Mouse (Mus musculus) liver, embryonic 16.5 days (tissue): Measurements from ENCODE around the gene Car6. TPM values are rescaled to one million over a fixed set of nuclear protein-coding genes. Genes with fewer than 3 reads are reported as not detected.
A peak's percentile ranks its signal among the peaks of the same experiment; 100 is the strongest.

ENCODE experiments used
- ATAC-seq: fragments of 200-750 bp; cut with Nextera tagmentation; 2 replicates; pipeline ENCODE4 v1.8.0; 2017; ENCODE audit warnings: low read depth, mild to moderate bottlenecking, moderate number of reproducible peaks, moderate library complexity
- H3K27ac ChIP-seq: fragments of 300-500 bp; sonication (generic); 2 replicates; pipeline ENCODE4 v1.5.1; 2014; ENCODE audit warnings: mild to moderate bottlenecking, low read length
- H3K27me3 ChIP-seq: fragments of 300-500 bp; sonication (generic); 2 replicates; pipeline ENCODE4 v1.6.1; 2014; ENCODE audit warnings: low read depth, low read length, mixed read lengths; ENCODE audit not compliant: control insufficient read depth, insufficient read depth
- H3K36me3 ChIP-seq: fragments of 300-500 bp; sonication (generic); 2 replicates; pipeline ENCODE4 v1.6.1; 2014; ENCODE audit warnings: mild to moderate bottlenecking; ENCODE audit not compliant: control insufficient read depth, insufficient read depth
- H3K4me1 ChIP-seq: fragments of 300-500 bp; sonication (generic); 2 replicates; pipeline ENCODE4 v1.6.1; 2014; ENCODE audit warnings: low read depth, low read length, mixed read lengths; ENCODE audit not compliant: control insufficient read depth
- H3K4me2 ChIP-seq: fragments of 300-500 bp; sonication (generic); 2 replicates; pipeline ENCODE4 v1.6.1; 2014; ENCODE audit warnings: low read depth, low read length, mixed read lengths
- H3K4me3 ChIP-seq: fragments of 300-500 bp; sonication (generic); 2 replicates; pipeline ENCODE4 v1.5.1; 2014; ENCODE audit warnings: low read depth, mild to moderate bottlenecking, low read length
- H3K9ac ChIP-seq: fragments of 300-500 bp; sonication (generic); 2 replicates; pipeline ENCODE4 v1.6.1; 2014; ENCODE audit warnings: low read depth, low read length
- H3K9me3 ChIP-seq: fragments of 300-500 bp; sonication (generic); replicated peaks from 2 replicates; pipeline ENCODE4 v1.6.1; 2016; ENCODE audit warnings: low read length; ENCODE audit not compliant: control insufficient read depth
- WGBS: fragments of 180-500 bp; shearing (Covaris S2); extraction: QIAGEN DNeasy Blood & Tissue Kit; methylation state at CpG from one replicate; pipeline ENCODE4 v1.1.7; 2014; ENCODE audit not compliant: insufficient replicate concordance; 5-methylcytosine and 5-hydroxymethylcytosine counted together
- polyA plus RNA-seq: library from polyadenylated mRNA; unstranded; fragments of >200 nt; fragmentation: Nextera tagmentation; extraction: Ambion mirVana; gene quantifications from 2 replicates; pipeline ENCODE4 v1.2.1, GENCODE M21; 2015

Gene Car6
- polyA plus RNA-seq, 1 experiment from 2014 or later = not detected

- no peaks in the 10 kb centered on the region for H3K36me3 ChIP-seq
- H3K9me3 ChIP-seq = no peaks in the 10 kb centered on the region
- WGBS = 72% methylated on average over 5 of the region's 5 CpGs
- H3K27me3 ChIP-seq = no peaks in the 10 kb centered on the region
- no peak overlapping the region for H3K4me3 ChIP-seq
- no peak for ATAC-seq
- peaks cover 8% of the 10 kb centered on the region; the same call in 1 of the 2 replicates for H3K4me1 ChIP-seq
- no peak overlapping the region for H3K27ac ChIP-seq
- no peak overlapping the region for H3K4me2 ChIP-seq
- no peak overlapping the region for H3K9ac ChIP-seq
Measured at GRCm38 (mm10) chr4:150209751-150210150, 8.6 kb upstream of the Car6 start.

- 60% methylated on average over 3 of the region's 3 CpGs for WGBS
- peaks cover 2% of the 10 kb centered on the region; the same call in 1 of the 2 replicates for H3K4me1 ChIP-seq
- no peaks in the 10 kb centered on the region for H3K27me3 ChIP-seq
- H3K4me3 ChIP-seq = no peak overlapping the region
- no peak overlapping the region for H3K27ac ChIP-seq
- no peak overlapping the region for H3K4me2 ChIP-seq
- ATAC-seq = no peak
- H3K9ac ChIP-seq = no peak overlapping the region
- no peaks in the 10 kb centered on the region for H3K9me3 ChIP-seq
- H3K36me3 ChIP-seq = no peaks in the 10 kb centered on the region
Measured at GRCm38 (mm10) chr4:150204877-150205276, 3.7 kb upstream of the Car6 start.

GRCm38 (mm10) chr4:150202702-150203101 is 1.6 kb upstream of the Car6 start:
- WGBS = 15% methylated on average over 5 of the region's 5 CpGs
- Histone ChIP-seq H3K27me3 (no peaks in the 10 kb centered on the region), H3K27ac (no peak overlapping the region), H3K9ac (no peak overlapping the region), H3K9me3 (no peaks in the 10 kb centered on the region), H3K4me1 (no peaks in the 10 kb centered on the region; the same call in 1 of the 2 replicates), H3K4me3 (no peak overlapping the region), H3K36me3 (no peaks in the 10 kb centered on the region), H3K4me2 (no peak overlapping the region)
- ATAC-seq = 0 out of 2 replicates have a peak, but pooled peaks have one; percentile 19

DNA sequence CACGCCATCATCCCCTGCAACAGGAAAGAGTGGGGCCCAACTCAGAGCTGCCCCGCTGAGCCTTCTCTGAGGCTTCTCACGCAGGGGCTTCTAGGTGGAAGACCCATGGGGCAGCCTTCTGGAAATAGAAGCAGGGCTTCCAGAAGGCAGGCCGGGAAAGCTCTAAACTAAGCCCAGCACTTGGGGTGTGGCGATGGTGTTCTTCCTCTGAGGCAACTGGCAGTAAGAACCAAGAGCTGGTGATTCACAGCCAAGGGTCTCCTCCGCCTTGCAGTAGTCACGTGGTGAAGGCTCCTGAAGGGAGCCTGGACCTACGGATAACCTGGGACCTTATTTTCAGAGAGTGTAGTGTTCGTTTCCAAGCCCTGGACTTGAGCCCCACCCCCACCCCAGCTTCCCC is 2.9 kb downstream of the Car6 start:
- ATAC-seq = no peak
- no peaks in the 10 kb centered on the region for H3K4me1 ChIP-seq
- 52% methylated on average over 9 of the region's 9 CpGs for WGBS
- no peak overlapping the region for H3K4me2 ChIP-seq
- H3K36me3 ChIP-seq = no peaks in the 10 kb centered on the region
- no peak overlapping the region for H3K4me3 ChIP-seq
- H3K9ac ChIP-seq = no peak overlapping the region
- H3K27ac ChIP-seq = no peak overlapping the region
- H3K9me3 ChIP-seq = no peaks in the 10 kb centered on the region
- no peaks in the 10 kb centered on the region for H3K27me3 ChIP-seq

- Histone ChIP-seq H3K9me3 (no peaks in the 10 kb centered on the region), H3K4me2 (no peak overlapping the region), H3K9ac (no peak overlapping the region), H3K27ac (no peak overlapping the region), H3K36me3 (no peaks in the 10 kb centered on the region), H3K27me3 (no peaks in the 10 kb centered on the region), H3K4me3 (no peak overlapping the region), H3K4me1 (no peaks in the 10 kb centered on the region)
- 13% methylated on average over 1 of the region's 1 CpGs for WGBS
- no peak for ATAC-seq
Measured at GRCm38 (mm10) chr4:150193915-150194314, 7.2 kb downstream of the Car6 start.

DNA sequence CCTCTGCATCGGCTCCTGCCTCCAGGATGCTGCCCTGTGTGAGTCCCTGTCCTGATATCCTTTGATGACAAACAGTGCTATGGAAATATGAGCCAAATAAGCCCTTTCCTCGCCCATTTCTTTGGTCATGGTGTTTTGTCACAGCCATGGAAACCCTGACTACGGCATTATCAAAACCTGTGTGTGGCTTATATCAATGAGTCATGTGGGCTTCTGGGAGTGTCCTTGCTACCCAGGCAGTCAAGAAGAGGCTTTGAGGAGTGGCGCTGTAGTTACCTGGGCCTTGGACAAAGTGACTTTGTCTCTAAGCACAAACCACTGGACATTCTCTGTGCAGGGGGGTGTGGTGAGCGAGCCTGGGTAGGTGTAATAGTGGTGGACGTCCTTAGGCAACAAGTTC is 8.9 kb downstream of the Car6 start:
- no peaks in the 10 kb centered on the region for H3K4me1 ChIP-seq
- H3K4me3 ChIP-seq = no peak overlapping the region
- no peak overlapping the region for H3K4me2 ChIP-seq
- WGBS = 63% methylated on average over 6 of the region's 6 CpGs
- H3K36me3 ChIP-seq = no peaks in the 10 kb centered on the region
- H3K9me3 ChIP-seq = no peaks in the 10 kb centered on the region
- no peak for ATAC-seq
- H3K9ac ChIP-seq = no peak overlapping the region
- no peaks in the 10 kb centered on the region for H3K27me3 ChIP-seq
- no peak overlapping the region for H3K27ac ChIP-seq

- Histone ChIP-seq H3K4me3 (no peak overlapping the region), H3K4me2 (peak overlapping the region; percentile 22; the same call in 1 of the 2 replicates), H3K27me3 (no peaks in the 10 kb centered on the region), H3K27ac (no peak overlapping the region), H3K9me3 (no peaks in the 10 kb centered on the region), H3K9ac (no peak overlapping the region), H3K4me1 (no peaks in the 10 kb centered on the region), H3K36me3 (no peaks in the 10 kb centered on the region)
- ATAC-seq = peak; percentile 35; the same call in 1 of the 2 replicates
- 39% methylated on average over 11 of the region's 11 CpGs for WGBS
Measured at GRCm38 (mm10) chr4:150188236-150188635, 12.9 kb downstream of the Car6 start.

GRCm38 (mm10) chr4:150181304-150181703 is 19.8 kb downstream of the Car6 start:
- H3K9ac ChIP-seq = no peak overlapping the region
- H3K4me3 ChIP-seq = no peak overlapping the region
- no peak overlapping the region for H3K27ac ChIP-seq
- H3K9me3 ChIP-seq = no peaks in the 10 kb centered on the region
- no peaks in the 10 kb centered on the region for H3K36me3 ChIP-seq
- no peak overlapping the region for H3K4me2 ChIP-seq
- no peak for ATAC-seq
- peaks cover 2% of the 10 kb centered on the region; the same call in 1 of the 2 replicates for H3K4me1 ChIP-seq
- no peaks in the 10 kb centered on the region for H3K27me3 ChIP-seq
- 74% methylated on average over 7 of the region's 7 CpGs for WGBS

DNA sequence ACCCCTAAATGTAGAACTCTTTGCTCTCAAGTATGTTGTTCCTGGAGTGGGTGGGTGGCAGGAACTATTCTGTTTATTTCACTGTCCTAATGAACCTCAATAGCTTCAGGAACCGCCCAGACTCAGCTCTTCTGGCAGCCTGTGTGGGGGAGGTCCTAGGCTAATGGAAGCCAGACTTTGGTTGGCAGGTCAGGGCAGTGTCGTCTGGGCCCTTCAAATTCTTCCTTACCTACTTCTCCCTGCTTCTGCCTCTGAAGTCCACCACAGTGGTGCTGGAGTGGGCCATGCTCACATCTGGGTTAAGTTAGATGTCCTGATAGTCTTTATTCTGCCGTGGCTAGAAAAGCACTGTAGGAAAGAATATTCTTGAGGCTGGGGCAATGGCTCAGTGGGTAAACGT is 23.0 kb downstream of the Car6 start:
- no peak for ATAC-seq
- WGBS = 55% methylated on average over 4 of the region's 4 CpGs
- Histone ChIP-seq H3K27me3 (no peaks in the 10 kb centered on the region), H3K36me3 (no peaks in the 10 kb centered on the region), H3K4me2 (no peak overlapping the region), H3K27ac (no peak overlapping the region), H3K9me3 (no peaks in the 10 kb centered on the region), H3K4me1 (peaks cover 2% of the 10 kb centered on the region; the same call in 1 of the 2 replicates), H3K9ac (no peak overlapping the region), H3K4me3 (no peak overlapping the region)
